Mouse (Mus musculus): ENCODE results near the gene Acsl3. TPM values are rescaled to one million over a fixed set of nuclear protein-coding genes. Genes with fewer than 3 reads are reported as not detected.

Gene Acsl3
- total RNA-seq, 2 experiments from 2014 or later = 4.3 to 5.4 TPM

DNA sequence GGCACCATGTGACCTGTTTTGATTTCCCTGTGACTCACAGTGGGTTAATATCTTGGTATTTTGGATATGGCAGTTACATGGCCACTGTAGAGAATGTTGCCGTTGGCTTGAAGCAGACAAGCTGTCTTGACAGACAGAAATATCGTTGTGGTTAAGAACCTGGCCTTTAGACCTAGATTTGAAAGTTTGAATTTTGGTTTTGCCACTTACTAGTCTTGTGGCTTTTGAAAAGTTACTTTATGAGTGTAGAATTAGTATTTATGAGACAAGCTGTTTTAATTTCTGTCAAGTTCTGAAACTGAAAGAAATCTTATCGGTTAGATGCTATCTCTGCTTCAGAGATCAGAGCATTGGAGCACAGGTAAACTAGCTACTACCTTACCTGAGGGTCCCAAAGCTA, 24.7 kb downstream of the Acsl3 start:
- intact Hi-C loops (cut with DNase I) = no loop called here
- no peak for DNase-seq

DNA sequence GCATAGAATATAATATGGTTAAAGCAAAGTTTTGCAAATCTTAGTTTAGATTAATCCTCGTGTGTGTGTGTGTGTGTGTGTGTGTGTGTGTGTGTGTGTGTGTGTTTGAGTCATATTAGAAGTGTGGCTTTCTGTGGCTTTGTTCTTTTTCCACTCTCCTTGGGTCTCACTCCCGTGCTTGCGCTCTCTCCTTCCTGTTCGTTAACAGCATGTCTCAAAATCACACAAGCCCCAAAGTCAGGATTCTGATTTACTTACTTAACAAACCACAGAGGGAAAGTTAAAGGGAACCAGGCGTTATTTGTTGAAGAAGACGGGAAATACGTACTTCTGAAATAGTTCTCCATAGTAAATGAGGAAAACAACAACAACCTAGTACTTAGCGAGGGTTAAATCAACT, 26.5 kb downstream of the Acsl3 start:
- intact Hi-C loops (cut with DNase I) = no loop called here
- DNase-seq = no peak

DNA sequence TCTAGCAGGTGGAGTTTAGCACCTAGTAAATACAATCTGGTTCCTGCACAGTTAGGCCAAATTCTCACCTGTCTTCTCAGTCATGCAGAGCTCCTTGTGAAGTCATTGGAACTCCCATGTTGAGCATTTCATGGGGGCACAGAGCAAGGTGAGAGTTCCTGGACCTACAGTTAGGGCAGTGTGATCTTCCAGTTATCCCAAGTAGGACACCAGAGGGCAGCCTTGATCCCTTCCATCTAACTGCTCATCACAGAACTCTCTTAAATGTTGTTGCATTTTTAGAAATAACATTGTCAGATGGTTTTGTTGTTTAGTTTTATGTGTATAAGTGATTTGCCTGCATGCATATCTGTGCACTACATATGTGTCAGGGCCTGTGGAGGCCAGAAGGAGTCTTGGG, 29.2 kb downstream of the Acsl3 start:
- DNase-seq = peak; percentile 12 to 20
- intact Hi-C loops (cut with DNase I) = loop anchor here (1.0 kb wide), 1 partner anchor 151 kb away; no protein-coding TSS in a partner anchor

DNA sequence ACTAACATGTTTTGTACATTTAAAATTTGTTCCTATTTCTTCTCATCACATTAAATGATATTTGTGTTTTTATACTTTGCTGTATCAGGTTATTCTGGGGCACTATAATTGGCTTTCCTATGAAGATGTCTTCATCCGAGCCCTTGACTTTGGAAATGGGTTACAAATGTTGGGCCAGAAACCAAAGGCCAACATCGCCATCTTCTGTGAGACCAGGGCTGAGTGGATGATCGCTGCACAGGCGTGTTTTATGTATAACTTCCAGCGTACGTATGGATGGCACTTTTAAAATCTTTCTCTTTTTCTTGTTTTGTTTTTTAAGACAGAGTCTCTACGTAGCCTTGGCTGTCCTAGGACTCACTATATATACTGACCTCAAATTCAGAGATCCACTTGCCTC, 30.5 kb downstream of the Acsl3 start:
- intact Hi-C loops (cut with DNase I) = no loop called here
- DNase-seq = no peak

DNA sequence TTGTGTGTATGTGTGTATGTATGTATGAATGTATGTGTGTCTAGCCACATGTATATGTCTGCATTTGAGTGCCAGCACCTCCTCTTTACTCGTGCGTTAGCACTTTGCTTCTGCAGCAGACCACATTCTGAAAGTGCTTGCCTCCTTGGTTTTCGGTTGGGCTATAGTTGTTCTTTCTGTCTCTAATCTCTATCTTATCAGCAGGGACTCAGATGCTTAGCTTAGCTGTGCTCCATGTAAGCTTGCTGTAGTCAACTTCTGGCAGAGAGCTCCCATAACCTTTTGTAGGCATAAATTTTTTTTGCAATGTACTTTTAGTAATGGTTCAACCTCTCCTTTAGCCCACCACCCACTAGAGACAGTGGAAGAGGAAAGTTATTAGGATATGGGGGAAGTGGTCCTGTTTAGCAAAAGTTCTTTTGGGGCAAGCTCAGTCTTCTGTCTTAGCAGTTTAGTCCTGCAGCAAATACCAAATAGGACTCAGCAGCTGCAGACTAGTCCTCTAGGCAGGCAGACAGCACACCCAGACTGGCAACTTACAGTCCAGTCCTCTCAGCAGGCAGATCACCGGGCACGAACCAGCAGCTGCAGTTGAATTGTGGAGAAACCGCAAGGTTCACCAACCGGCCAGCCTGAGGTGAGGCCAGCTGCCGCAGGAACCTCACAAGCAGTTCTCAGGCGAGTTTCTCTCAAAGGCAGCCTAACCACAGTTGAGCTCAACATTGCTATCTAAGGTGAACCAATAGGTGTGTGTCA, 37.1 kb downstream of the Acsl3 start:
- DNase-seq = no peak
- intact Hi-C loops (cut with DNase I) = no loop called here

DNA sequence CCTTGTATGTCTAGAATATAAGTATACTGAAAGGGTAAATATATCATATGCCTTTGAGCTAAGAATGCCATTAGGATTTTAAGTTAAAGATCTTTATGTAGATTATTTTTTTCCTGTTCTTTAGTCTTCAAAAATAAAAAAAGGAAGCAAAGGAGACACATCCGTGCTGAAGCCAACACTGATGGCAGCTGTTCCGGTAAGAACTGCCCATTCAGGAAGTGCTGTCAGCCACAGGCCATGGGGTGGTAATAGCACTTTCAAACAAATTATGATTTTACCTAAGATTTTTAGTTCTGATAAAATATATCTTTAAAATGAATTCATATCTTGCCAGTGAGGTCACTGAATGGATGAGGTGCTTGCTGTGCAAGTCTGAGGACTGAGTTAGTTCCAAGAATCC, 38.7 kb downstream of the Acsl3 start:
- intact Hi-C loops (cut with DNase I) = no loop called here
- DNase-seq = no peak

DNA sequence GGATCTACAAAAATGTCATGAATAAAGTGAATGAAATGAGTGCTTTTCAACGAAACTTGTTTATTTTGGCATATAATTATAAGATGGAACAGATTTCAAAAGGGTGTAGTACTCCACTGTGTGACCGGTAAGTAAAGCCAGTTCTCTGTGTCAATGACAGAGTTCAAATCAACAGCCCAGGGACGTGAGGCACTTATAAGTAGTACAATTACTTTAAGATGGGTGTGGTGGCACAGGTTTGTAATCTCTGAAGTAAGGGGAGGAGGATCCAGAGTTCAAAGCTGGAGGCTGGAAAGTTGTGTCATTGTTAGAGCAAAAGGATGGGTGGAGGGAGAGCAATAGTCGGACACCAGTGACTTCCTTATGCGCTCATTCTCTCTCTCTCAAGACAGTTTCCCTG, 39.3 kb downstream of the Acsl3 start:
- no peak for DNase-seq
- intact Hi-C loops (cut with DNase I) = no loop called here

DNA sequence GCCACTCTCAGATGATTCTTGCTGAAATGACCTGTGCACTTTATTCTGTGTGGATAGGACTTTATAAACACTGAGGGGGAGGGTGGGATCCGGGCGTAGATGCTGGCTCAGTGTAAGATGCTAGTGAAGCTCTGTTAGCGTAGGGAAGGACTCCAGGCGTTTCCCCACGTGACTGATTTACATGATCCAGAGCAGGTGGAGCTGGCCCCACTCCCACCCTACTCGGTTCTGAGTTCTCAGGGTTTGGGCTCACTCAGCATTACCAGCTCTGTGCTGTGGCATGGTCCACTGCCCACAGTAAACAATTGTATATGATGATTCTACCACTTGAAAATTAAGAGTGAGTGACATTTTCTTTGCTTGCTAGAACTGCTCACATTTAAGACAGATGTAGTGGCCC, 40.5 kb downstream of the Acsl3 start:
- no peak for DNase-seq
- intact Hi-C loops (cut with DNase I) = no loop called here

DNA sequence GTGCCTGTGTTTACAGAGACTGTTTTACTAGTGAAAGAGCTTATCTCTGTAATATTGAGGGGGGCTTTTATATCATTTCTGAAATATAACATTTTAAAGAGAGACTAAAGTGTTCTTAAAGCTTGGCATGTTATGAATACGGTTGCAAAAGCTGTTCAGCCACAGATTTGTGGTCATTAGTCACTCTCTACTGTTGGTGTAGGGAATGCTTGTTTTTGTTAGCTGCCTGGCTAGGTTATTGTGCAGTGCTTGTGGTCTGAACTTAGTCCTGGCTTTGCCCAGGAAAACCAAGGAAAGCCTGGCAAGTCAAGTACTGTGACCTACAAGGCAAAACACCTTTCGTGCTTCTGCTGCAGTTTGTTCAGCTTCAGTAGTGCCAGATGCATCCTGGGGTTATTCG, 44.1 kb downstream of the Acsl3 start:
- DNase-seq = no peak
- intact Hi-C loops (cut with DNase I) = no loop called here

DNA sequence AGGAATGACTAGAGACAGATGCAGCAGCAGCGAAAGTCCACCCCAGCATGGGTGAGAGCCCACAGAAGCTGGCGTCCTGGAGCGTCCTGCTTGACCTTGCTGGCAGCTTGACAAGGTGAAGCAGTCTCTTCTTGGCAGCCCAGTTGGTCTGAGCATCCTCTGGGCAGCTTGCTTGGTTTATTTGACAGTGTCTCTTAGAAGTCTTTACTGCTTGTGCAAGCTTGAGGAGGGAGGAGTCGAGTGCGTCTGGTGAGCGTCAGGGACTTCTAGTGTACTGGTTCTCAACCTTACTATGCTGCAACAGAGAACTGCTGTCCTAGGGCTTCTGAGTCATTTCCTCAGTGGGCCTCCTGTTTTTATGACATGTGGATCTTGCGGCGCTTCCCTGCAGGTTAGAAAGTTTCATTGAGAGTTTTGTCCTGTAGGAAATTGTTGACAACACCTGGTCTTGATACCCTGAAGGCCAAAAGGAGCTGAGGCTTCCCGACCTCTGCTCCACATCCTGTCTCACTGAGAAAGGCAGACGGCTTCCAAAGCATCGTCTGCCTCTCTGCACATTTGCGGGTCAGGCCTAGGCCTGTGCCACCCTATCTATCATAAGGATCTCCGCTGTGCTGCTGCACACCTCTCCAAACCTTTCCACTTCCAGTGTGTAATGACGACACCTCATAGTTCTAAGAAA, 44.8 kb downstream of the Acsl3 start:
- no peak for DNase-seq
- intact Hi-C loops (cut with DNase I) = no loop called here

DNA sequence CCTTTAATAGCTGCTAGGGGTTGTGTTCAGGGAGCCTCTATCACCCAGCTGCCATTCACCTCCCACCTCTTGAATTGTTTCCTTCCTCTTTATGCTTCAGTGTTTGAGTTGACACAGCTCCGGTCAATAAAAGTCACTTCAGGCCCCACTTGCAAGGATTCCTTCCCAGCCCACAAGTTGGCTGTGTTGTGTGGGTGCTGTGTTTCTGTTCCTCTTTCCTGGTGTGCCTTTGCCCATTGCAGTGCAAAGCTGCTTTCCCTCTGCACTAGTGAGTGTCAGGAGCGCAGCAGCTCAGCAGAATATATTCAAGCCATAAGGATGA, 45.3 kb downstream of the Acsl3 start:
- no peak for DNase-seq

DNA sequence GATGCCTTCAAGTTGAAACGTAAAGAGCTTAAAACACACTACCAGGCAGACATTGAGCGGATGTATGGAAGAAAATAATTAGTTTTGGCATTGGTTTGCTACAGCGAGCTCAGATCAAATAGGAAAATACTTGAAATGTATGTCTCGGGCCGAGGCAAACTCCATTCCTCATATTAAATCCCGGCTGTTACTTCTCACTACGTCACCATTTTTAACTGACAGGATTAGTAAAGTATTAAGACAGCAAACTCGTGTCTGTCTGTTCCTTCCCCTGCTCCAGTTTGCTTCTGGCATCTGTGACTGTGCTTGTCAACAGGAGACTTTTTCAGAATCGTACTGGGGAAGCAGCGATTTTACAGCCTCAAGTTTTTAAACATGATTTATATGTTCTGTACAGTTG, 48.7 kb downstream of the Acsl3 start:
- intact Hi-C loops (cut with DNase I) = no loop called here
- DNase-seq = no peak

More for the DNA sequence above, 45.3 kb downstream of the Acsl3 start:
- intact Hi-C loops (cut with DNase I) = no loop called here

DNA sequence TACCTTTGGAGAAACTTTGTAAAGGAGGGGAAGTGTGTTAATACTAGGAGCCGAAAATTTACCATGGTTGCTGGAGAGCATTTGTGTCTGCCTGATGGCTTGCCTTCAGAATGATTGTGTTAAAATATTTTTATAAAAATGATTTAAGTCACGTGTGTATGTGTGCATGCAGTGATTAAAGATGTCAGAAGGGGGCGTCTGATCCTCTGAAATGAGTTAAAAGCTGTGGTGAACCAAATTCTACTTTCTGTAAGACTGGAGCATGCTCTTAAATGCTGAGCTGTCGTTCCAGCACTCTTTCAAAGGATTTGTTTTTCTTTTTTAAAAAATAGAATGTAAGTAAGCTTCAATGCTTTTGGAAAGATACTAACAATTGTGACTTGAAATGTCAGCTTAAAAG, 49.7 kb downstream of the Acsl3 start:
- DNase-seq = no peak
- intact Hi-C loops (cut with DNase I) = no loop called here

DNA sequence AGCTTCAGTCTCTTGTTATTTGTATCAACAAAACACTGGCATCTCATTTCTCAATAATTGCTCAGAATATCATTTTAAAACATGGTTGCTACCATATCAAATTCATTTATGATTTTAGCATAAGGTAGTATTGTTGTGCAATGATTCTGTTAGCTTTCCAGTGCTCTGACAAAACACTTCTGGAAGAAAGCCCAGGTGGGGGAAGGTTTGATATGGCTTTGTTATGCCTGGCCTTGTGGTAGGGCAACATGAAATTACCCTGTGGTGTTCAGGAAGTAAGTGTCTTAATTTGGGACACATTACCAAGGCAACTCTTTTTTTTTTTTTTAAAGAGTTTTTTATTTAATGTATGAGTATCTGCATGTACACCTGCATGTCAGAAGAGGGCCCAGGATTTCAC, 52.4 kb downstream of the Acsl3 start:
- DNase-seq = no peak
- intact Hi-C loops (cut with DNase I) = no loop called here

DNA sequence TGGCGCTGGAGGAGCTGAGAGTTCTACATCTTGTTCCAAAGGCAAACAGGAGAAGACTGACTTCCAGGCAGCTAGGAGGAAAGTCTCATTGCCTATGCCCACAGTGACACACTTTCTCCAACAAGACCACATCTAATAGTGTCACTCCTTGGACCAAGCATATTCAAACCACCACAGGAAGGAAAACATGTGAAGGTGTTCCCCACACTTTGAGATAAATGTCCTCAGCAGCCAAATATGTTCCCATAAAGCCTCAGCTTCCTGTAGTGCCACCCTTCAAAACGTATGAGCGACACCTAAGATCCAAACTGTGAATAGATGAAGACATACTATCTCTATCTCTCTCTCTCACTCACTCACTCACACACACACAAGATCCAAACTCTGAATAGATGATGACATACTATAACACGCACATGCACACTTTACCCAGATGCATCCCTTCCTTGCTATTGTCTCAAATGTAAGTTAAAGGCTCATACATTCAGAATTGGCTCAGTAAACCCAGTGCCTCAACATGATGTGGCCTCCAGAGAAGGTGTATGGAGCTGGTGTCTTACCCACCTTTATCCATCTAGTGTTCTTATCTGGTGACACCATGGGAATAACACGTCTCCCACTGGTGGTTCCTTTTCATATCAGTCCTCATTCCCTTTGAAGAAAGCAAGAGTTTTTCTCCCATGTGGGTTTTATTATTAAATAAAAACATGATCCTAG, 53.1 kb downstream of the Acsl3 start:
- intact Hi-C loops (cut with DNase I) = no loop called here
- DNase-seq = no peak

DNA sequence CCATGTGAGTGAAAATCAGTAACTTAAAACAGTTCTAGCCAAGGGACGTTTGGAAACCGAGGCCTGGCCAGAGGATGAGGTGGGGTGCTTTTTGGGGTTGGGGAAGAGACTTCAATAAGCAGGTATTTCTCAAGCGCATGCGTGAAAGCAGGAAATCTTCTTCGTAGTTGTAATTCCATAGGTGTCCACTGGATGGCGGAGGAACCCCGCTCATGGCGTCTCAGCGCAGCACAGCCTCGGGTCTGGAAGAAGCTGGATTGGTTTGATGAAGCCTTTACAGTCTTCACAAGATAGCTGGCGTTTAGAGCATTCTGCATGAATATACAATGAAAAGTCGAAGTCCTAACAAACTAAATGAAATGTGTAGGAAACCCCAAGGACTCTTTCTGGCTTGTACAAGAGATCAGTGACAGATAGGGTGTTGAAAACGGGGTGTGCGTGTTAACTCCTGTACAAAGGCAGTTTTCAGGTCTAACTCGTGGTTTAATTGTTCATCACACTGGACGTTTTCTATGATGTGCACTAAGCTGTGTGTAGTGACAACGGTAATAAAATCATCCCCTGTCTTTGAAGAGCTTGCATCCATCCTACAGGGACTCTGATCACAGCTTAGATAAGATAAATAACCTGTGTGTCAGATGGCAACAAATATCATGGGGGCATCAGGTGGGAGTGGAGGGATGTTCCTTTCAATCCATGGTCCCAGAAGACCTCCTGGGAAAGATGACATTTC, 67.0 kb downstream of the Acsl3 start:
- intact Hi-C loops (cut with DNase I) = loop anchor here (1.0 to 10.0 kb wide), 7 partner anchors 122 to 959 kb away; partner anchors contain the start of gene Scg2

DNA sequence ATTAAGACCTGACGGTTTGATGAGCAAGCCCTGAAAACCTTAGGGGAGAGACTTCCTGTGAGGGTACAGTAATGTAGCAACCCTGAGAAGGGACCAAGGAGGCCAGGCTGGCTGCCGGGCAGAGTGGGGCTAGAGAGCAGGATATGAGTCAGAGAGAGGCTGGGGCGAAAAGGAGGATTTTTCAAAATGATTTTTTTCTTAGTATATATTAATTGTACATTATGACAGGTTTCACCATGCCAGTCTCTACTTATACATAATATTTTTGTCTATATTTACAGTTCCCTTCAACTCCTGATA, 67.5 kb downstream of the Acsl3 start:
- intact Hi-C loops (cut with DNase I) = loop anchor here (5.0 to 10.0 kb wide), 3 partner anchors 137 to 717 kb away; partner anchors contain the start of gene Scg2

More for the DNA sequence above, 67.0 kb downstream of the Acsl3 start:
- DNase-seq = peak; percentile 77 to 83

DNA sequence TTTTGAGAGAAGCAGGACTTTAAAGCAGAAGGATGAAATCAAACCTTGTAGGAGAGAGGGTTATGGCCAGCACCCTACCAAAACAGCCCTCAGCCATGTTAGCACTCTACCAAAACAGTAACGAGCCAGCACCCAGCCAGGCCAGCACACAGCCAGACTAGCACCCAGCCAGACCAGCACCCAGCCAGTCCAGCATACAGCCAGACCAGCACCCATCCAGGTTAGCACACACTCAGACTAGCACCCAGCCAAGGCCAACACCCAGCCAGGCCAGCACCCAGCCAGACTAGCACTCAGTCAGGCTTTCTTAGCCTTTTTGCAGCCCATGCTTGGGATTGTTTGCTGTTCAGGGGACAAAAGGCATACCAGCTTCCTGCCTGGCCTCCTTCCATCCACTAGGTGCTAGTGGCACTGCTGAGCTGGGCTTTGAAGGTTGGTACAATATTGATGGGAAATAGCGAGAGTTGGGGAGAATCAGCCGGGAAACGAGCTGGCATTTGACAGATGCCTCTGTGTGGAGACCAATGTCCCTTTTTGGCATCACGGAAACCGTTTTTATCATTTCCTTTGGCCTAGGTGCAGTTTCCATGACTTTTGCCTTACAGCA, 68.1 kb downstream of the Acsl3 start:
- intact Hi-C loops (cut with DNase I) = loop anchor here (5.0 to 10.0 kb wide), 3 partner anchors 137 to 717 kb away; partner anchors contain the start of gene Scg2
- DNase-seq = no peak

More for the DNA sequence above, 67.5 kb downstream of the Acsl3 start:
- DNase-seq = no peak

DNA sequence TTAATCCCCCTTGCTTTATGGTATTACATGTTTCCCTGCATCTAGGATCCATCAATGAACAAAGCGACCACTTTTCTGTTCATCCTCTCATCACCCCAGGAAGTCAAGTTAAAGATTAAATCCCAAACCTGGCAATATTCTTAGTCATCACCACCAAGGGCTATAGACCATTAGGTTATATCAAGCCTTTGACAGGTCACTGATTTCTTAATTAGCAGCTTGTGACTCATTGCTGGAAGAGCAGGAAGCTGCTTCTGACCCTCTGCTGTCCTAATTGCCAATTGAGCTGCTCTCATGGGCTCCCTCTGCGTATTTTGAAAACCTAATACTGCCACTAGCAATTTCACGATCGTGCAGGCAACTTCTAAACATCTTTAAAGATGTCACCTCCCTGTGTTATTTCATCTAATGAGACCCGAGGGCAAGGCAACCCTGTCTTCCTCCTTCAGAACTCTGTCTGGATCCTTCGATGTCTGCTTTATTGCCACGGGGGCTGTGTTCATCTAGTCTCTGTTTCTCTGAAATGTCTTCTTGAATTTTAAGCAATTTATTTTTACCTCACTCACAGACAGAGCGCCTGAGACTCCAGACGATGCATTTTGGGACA, 72.6 kb downstream of the Acsl3 start:
- intact Hi-C loops (cut with DNase I) = no loop called here
- DNase-seq = no peak

DNA sequence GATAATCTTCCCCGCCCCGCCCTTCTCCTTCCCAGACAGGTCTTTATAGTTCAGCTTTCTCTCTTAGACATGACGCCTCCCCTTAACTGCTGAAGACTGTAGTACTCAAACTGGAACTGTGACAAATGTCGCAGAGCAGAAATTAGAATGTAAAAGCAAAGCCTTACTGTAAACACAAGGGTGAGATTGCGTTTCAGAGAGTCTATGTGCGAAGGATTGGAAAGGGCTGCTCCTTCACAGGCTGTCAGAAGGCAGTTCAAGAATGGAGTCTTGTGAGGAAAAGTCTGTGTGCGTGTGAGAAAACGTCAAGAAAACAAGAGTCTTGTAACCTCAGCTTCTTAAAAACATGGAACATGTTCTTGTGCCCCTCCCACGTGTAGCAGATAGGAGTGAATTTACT, 74.7 kb downstream of the Acsl3 start:
- intact Hi-C loops (cut with DNase I) = no loop called here
- no peak for DNase-seq

Measured in heart, postnatal 36 days (tissue).